Mouse (Mus musculus) hindbrain, embryonic 12.5 days (tissue): Measurements from ENCODE around the gene Ulbp1. TPM values are rescaled to one million over a fixed set of nuclear protein-coding genes. Genes with fewer than 3 reads are reported as not detected.
"Not testable (repeated sequence)": the region's sequence is repeated elsewhere in the genome, so short reads cannot be mapped to it uniquely, and the experiment has no call there.

Experiments used
- ATAC-seq: fragments of 200-750 bp; cut with Nextera tagmentation; 2 replicates; pipeline ENCODE4 v1.8.0; 2017; ENCODE audit warnings: moderate TSS enrichment; ENCODE audit not compliant: low FRiP score
- H3K27ac ChIP-seq: fragments of 300-500 bp; sonication (generic); 2 replicates; pipeline ENCODE4 v1.5.1; 2016; ENCODE audit warnings: mild to moderate bottlenecking
- H3K27me3 ChIP-seq: fragments of 300-500 bp; sonication (generic); 2 replicates; pipeline ENCODE4 v1.6.1; 2016; ENCODE audit warnings: mild to moderate bottlenecking
- H3K36me3 ChIP-seq: fragments of 300-500 bp; sonication (generic); 2 replicates; pipeline ENCODE4 v1.6.1; 2016; ENCODE audit warnings: mild to moderate bottlenecking
- H3K4me1 ChIP-seq: fragments of 300-500 bp; sonication (generic); 2 replicates; pipeline ENCODE4 v1.6.1; 2016
- H3K4me2 ChIP-seq: fragments of 300-500 bp; sonication (generic); replicated peaks from 2 replicates; pipeline ENCODE4 v1.6.1; 2016; ENCODE audit warnings: mild to moderate bottlenecking
- H3K4me3 ChIP-seq: fragments of 300-500 bp; sonication (generic); 2 replicates; pipeline ENCODE4 v1.5.1; 2016; ENCODE audit warnings: mild to moderate bottlenecking
- H3K9ac ChIP-seq: fragments of 300-500 bp; sonication (generic); 2 replicates; pipeline ENCODE4 v1.6.1; 2016; ENCODE audit warnings: mild to moderate bottlenecking, moderate library complexity
- H3K9me3 ChIP-seq: fragments of 300-500 bp; sonication (generic); replicated peaks from 2 replicates; pipeline ENCODE4 v1.6.1; 2016; ENCODE audit warnings: mild to moderate bottlenecking
- WGBS: fragments of 180-500 bp; shearing (Covaris S2); methylation state at CpG from one replicate; pipeline ENCODE4 v1.1.7; 2016; 5-methylcytosine and 5-hydroxymethylcytosine counted together
- polyA plus RNA-seq: library from polyadenylated mRNA; unstranded; fragments of >200 nt; fragmentation: Nextera tagmentation; extraction: Ambion mirVana; gene quantifications from 2 replicates; pipeline ENCODE4 v1.2.1, GENCODE M21; 2016

The Ulbp1 gene
- 2.0 and 2.6 TPM in 2 replicates for polyA plus RNA-seq

GRCm38 (mm10) chr10:7473197-7473889 is at the start of gene Ulbp1:
TSS of gene Ulbp1 (minus strand) at chr10:7473638.
- Histone ChIP-seq H3K9me3 (no peaks in the 10 kb centered on the region), H3K4me1 (no peaks in the 10 kb centered on the region), H3K4me3 (no peak within 1 kb of the TSS), H3K27ac (no peak within 1 kb of the TSS), H3K4me2 (no peak within 1 kb of the TSS), H3K27me3 (no peaks in the 10 kb centered on the region), H3K9ac (no peak within 1 kb of the TSS), H3K36me3 (no peaks in the 10 kb centered on the region)
- WGBS = 71% methylated on average over 13 of the region's 13 CpGs
- ATAC-seq = no peak

- H3K36me3 ChIP-seq, H3K4me2 ChIP-seq, H3K27ac ChIP-seq, H3K9ac ChIP-seq, H3K4me1 ChIP-seq, H3K27me3 ChIP-seq, H3K9me3 ChIP-seq, ATAC-seq, H3K4me3 ChIP-seq: not testable (repeated sequence)
- 42% methylated on average over 1 of the region's 1 CpGs for WGBS
These were observed 24.7 kb upstream of the Ulbp1 start for GRCm38 (mm10) chr10:7498180-7498579.

- H3K9me3 ChIP-seq, ATAC-seq, H3K27ac ChIP-seq, H3K4me3 ChIP-seq, H3K9ac ChIP-seq, H3K4me1 ChIP-seq, H3K36me3 ChIP-seq: not testable (repeated sequence)
- 7% methylated on average over 10 of the region's 10 CpGs for WGBS
- Histone ChIP-seq H3K27me3 (peaks cover 16% of the 10 kb centered on the region), H3K4me2 (peak overlapping the region; percentile 16; the same call in 1 of the 2 replicates)
These were observed 18.9 kb upstream of the Ulbp1 start for GRCm38 (mm10) chr10:7492384-7492783.

GRCm38 (mm10) chr10:7483650-7484049 is 10.2 kb upstream of the Ulbp1 start:
- no peak for ATAC-seq
- Histone ChIP-seq H3K4me3 (no peak overlapping the region), H3K27me3 (no peaks in the 10 kb centered on the region), H3K36me3 (no peaks in the 10 kb centered on the region), H3K9ac (no peak overlapping the region), H3K4me2 (no peak overlapping the region), H3K4me1 (no peaks in the 10 kb centered on the region), H3K9me3 (no peaks in the 10 kb centered on the region), H3K27ac (no peak overlapping the region)
- 66% methylated on average over 4 of the region's 4 CpGs for WGBS

- H3K27ac ChIP-seq, H3K27me3 ChIP-seq, H3K4me1 ChIP-seq, H3K9me3 ChIP-seq, H3K36me3 ChIP-seq, H3K4me2 ChIP-seq, ATAC-seq, H3K4me3 ChIP-seq, H3K9ac ChIP-seq: not testable (repeated sequence)
- 91% methylated on average over 7 of the region's 13 CpGs for WGBS
These were observed 787 bp upstream of the Ulbp1 start for GRCm38 (mm10) chr10:7474225-7474624.

- Histone ChIP-seq H3K36me3 (no peaks in the 10 kb centered on the region), H3K9me3 (no peaks in the 10 kb centered on the region), H3K4me2 (no peak overlapping the region), H3K27me3 (no peaks in the 10 kb centered on the region), H3K27ac (no peak overlapping the region), H3K9ac (no peak overlapping the region), H3K4me1 (no peaks in the 10 kb centered on the region), H3K4me3 (no peak overlapping the region)
- ATAC-seq = no peak
- 81% methylated on average over 3 of the region's 3 CpGs for WGBS
These were observed 1.8 kb downstream of the Ulbp1 start for GRCm38 (mm10) chr10:7471664-7472063.

GRCm38 (mm10) chr10:7470457-7470856 is 3.0 kb downstream of the Ulbp1 start:
- H3K4me3 ChIP-seq = no peak overlapping the region
- no peaks in the 10 kb centered on the region for H3K9me3 ChIP-seq
- no peaks in the 10 kb centered on the region for H3K4me1 ChIP-seq
- H3K36me3 ChIP-seq = no peaks in the 10 kb centered on the region
- H3K9ac ChIP-seq = no peak overlapping the region
- WGBS = 17% methylated on average over 7 of the region's 7 CpGs
- H3K27ac ChIP-seq = no peak overlapping the region
- peak overlapping the region; percentile 38 for H3K4me2 ChIP-seq
- no peaks in the 10 kb centered on the region for H3K27me3 ChIP-seq
- ATAC-seq = no peak

- WGBS = 0% methylated on average over 7 of the region's 7 CpGs
- not testable (repeated sequence) for H3K27me3 ChIP-seq, H3K27ac ChIP-seq, ATAC-seq, H3K9ac ChIP-seq, H3K9me3 ChIP-seq, H3K4me1 ChIP-seq, H3K36me3 ChIP-seq, H3K4me3 ChIP-seq
- H3K4me2 ChIP-seq = peak overlapping the region; percentile 38
These were observed 3.6 kb downstream of the Ulbp1 start for GRCm38 (mm10) chr10:7469716-7470414.

GRCm38 (mm10) chr10:7462006-7462405 is 11.4 kb downstream of the Ulbp1 start:
- Histone ChIP-seq H3K4me2 (no peak overlapping the region), H3K9me3 (peaks cover 8% of the 10 kb centered on the region), H3K27me3 (no peaks in the 10 kb centered on the region), H3K9ac (no peak overlapping the region), H3K27ac (no peak overlapping the region), H3K36me3 (no peaks in the 10 kb centered on the region), H3K4me1 (no peaks in the 10 kb centered on the region), H3K4me3 (no peak overlapping the region)
- 47% methylated on average over 3 of the region's 3 CpGs for WGBS
- no peak for ATAC-seq

GRCm38 (mm10) chr10:7438928-7439327 is 34.5 kb downstream of the Ulbp1 start:
- H3K4me1 ChIP-seq = no peaks in the 10 kb centered on the region
- H3K27me3 ChIP-seq = no peaks in the 10 kb centered on the region
- no peak overlapping the region for H3K27ac ChIP-seq
- ATAC-seq = no peak
- no peak overlapping the region for H3K9ac ChIP-seq
- H3K9me3 ChIP-seq = no peaks in the 10 kb centered on the region
- 86% methylated on average over 2 of the region's 2 CpGs for WGBS
- H3K4me2 ChIP-seq = no peak overlapping the region
- H3K36me3 ChIP-seq = no peaks in the 10 kb centered on the region
- H3K4me3 ChIP-seq = no peak overlapping the region

- Histone ChIP-seq H3K4me1 (peaks cover 22% of the 10 kb centered on the region), H3K9me3 (no peaks in the 10 kb centered on the region), H3K27ac (no peak overlapping the region), H3K4me3 (peak overlapping the region; percentile 55), H3K4me2 (peak overlapping the region; percentile 99), H3K9ac (no peak overlapping the region), H3K27me3 (peaks cover 47% of the 10 kb centered on the region), H3K36me3 (no peaks in the 10 kb centered on the region)
- peak; percentile 39 for ATAC-seq
- 4% methylated on average over 55 of the region's 55 CpGs for whole genome bisulfite sequencing
These were observed 80.0 kb downstream of the Ulbp1 start for GRCm38 (mm10) chr10:7393143-7394035.
